Comparison of ENCODE assay signal across 21 mouse cellular contexts in genomic region chr11:65740811-65741210, GRCm38 (mm10). TPM values are rescaled to one million over a fixed set of nuclear protein-coding genes. Genes with fewer than 3 reads are reported as not detected.
DNase-seq lines count a peak whose midpoint lies in the region; ATAC-seq and TF ChIP-seq lines count a peak whose summit lies in the region.
"Had no signal": no experiment of that assay in that cellular context is flagged by ENCODE, and none has a peak within 500 bp of the region (broad histone marks: within the 10 kb centered on the region; RNA-seq: fewer than 3 reads in every experiment).

No protein-coding gene starts in this region.

- no peaks in the 10 kb centered on the region for H3K27me3 ChIP-seq in liver, embryonic 13.5 days
- no peaks in the 10 kb centered on the region for H3K27me3 ChIP-seq in liver, embryonic 11.5 days (replicated peaks; ENCODE audit: control insufficient read depth, insufficient read depth, low read length)
- no peaks in the 10 kb centered on the region for H3K27me3 ChIP-seq in MEL (ENCODE audit: control insufficient read depth in 1 of 2, insufficient read depth in 2 of 2, low read length in 2 of 2)
- H3K27me3 ChIP-seq: CH12.LX; embryonic facial prominence, embryonic 15.5 days; hindbrain, embryonic 15.5 days had no signal

- H3K27ac ChIP-seq in liver, embryonic 13.5 days, result peak overlapping the region; percentile 62; the same call in 1 of the 2 replicates
- no peak overlapping the region for H3K27ac ChIP-seq in liver, embryonic 11.5 days (ENCODE audit: low read depth, low read length)
- H3K27ac ChIP-seq in MEL (ENCODE audit: control insufficient read depth, low read depth, low read length), result peak overlapping the region; percentile 45; the same call in 1 of the 2 replicates
- H3K27ac ChIP-seq: embryonic facial prominence, embryonic 15.5 days; forebrain, embryonic 10.5 days; heart, embryonic 10.5 days; hindbrain, embryonic 15.5 days had no signal

- no peak overlapping the region for H3K9ac ChIP-seq in liver, embryonic 13.5 days
- H3K9ac ChIP-seq in liver, embryonic 11.5 days (ENCODE audit: low read depth, low read length), result no peak overlapping the region
- no peak overlapping the region for H3K9ac ChIP-seq in MEL (ENCODE audit: control insufficient read depth, low read depth, low read length, poor library complexity, severe bottlenecking)
- H3K9ac ChIP-seq: embryonic facial prominence, embryonic 15.5 days; hindbrain, embryonic 15.5 days had no signal

- no peaks in the 10 kb centered on the region for H3K79me2 ChIP-seq in MEL (ENCODE audit: control insufficient read depth, insufficient read depth, low read length, poor library complexity)

- no peak overlapping the region for H3K4me3 ChIP-seq in liver, embryonic 13.5 days (replicated peaks)
- no peak overlapping the region for H3K4me3 ChIP-seq in liver, embryonic 11.5 days (ENCODE audit: low read depth, low read length)
- no peak overlapping the region for H3K4me3 ChIP-seq in MEL (ENCODE audit: control insufficient read depth in 1 of 2, insufficient read depth in 1 of 2, low read depth in 2 of 2, low read length in 2 of 2)
- H3K4me3 ChIP-seq: embryonic facial prominence, embryonic 15.5 days; forebrain, embryonic 10.5 days; heart, embryonic 10.5 days; hindbrain, embryonic 15.5 days had no signal

- no peak for TF ChIP-seq CTCF in MEL (IDR thresholded peaks at IDR 0.05 in 2 of 3, conservative IDR thresholded peaks at IDR 0.05 in 1 of 3; ENCODE audit: control insufficient read depth in 1 of 3, insufficient read depth in 1 of 3, low read depth in 2 of 3, low read length in 3 of 3, poor library complexity in 1 of 3, severe bottlenecking in 1 of 3)

- no peak for DNase-seq in liver, embryonic 13.5 days
- DNase-seq in liver, embryonic 11.5 days (ENCODE audit: low spot score), result no peak
- DNase-seq in MEL (ENCODE audit: low read depth, low spot score), result no peak
- peak; percentile 17 for DNase-seq in NIH3T3 (ENCODE audit: low read depth)
- DNase-seq in thymus, postnatal 0 days (ENCODE audit: low spot score), result no peak
- DNase-seq in left cerebral cortex, postnatal 36 days (ENCODE audit: low spot score in 2 of 2), result no peak
- DNase-seq: adrenal gland, postnatal 14 days; cerebellum, adult 18-20 months; cerebellum, adult 9-11 months; cerebellum, postnatal 36 days; gastrocnemius, postnatal 36 days; heart, adult 18-20 months; heart, postnatal 14 days had no signal

- 85% methylated on average over 5 of the region's 5 CpGs for WGBS in liver, embryonic 13.5 days (ENCODE audit: insufficient replicate concordance)
- 91% methylated on average over 5 of the region's 5 CpGs for WGBS in liver, embryonic 11.5 days

- no peak for TF ChIP-seq EP300 in MEL (IDR thresholded peaks at IDR 0.05; ENCODE audit: low read depth in 1 of 2, low read length in 2 of 2)

- H3K4me2 ChIP-seq in liver, embryonic 13.5 days, result no peak overlapping the region
- no peak overlapping the region for H3K4me2 ChIP-seq in liver, embryonic 11.5 days
- H3K4me2 ChIP-seq: embryonic facial prominence, embryonic 15.5 days; hindbrain, embryonic 15.5 days had no signal

- no peak for ATAC-seq in liver, embryonic 13.5 days (ENCODE audit: low read depth)
- no peak for ATAC-seq in liver, embryonic 11.5 days (replicated peaks; ENCODE audit: low FRiP score)
- ATAC-seq in hematopoietic stem cell, adult 5-6 weeks (replicated peaks in 1 of 2; ENCODE audit: insufficient read depth in 1 of 2, low FRiP score in 2 of 2, low TSS enrichment in 1 of 2, low read depth in 1 of 2, poor library complexity in 2 of 2, severe bottlenecking in 2 of 2), result peak; percentile 10 to 30; a peak in 1 of 4 replicates
- ATAC-seq: forebrain, embryonic 14.5 days; inflammation-experienced regulatory T-cells, adult 6 months had no signal

- TF ChIP-seq RAD21 in MEL (IDR thresholded peaks at IDR 0.05; ENCODE audit: low read depth, low read length), result no peak

- no peak for TF ChIP-seq POLR2A in MEL (IDR thresholded peaks at IDR 0.05; ENCODE audit: control insufficient read depth in 1 of 2, insufficient read depth in 1 of 2, low read depth in 1 of 2, low read length in 2 of 2, poor library complexity in 1 of 2)

- no peaks in the 10 kb centered on the region for H3K9me3 ChIP-seq in liver, embryonic 13.5 days (replicated peaks)
- no peaks in the 10 kb centered on the region for H3K9me3 ChIP-seq in liver, embryonic 11.5 days (ENCODE audit: control insufficient read depth, low read length)
- H3K9me3 ChIP-seq in MEL (replicated peaks; ENCODE audit: insufficient read depth, low read length), result no peaks in the 10 kb centered on the region
- H3K9me3 ChIP-seq: embryonic facial prominence, embryonic 15.5 days; forebrain, embryonic 10.5 days; heart, embryonic 10.5 days; hindbrain, embryonic 15.5 days had no signal

- peaks cover 40% of the 10 kb centered on the region for H3K4me1 ChIP-seq in liver, embryonic 13.5 days (replicated peaks)
- H3K4me1 ChIP-seq in liver, embryonic 11.5 days (replicated peaks; ENCODE audit: control insufficient read depth, insufficient read depth, low read length), result peaks cover 16% of the 10 kb centered on the region
- peaks cover 16 to 23% of the 10 kb centered on the region in 2 experiments for H3K4me1 ChIP-seq in MEL (ENCODE audit: control insufficient read depth in 1 of 2, insufficient read depth in 2 of 2, low read length in 2 of 2)
- H3K4me1 ChIP-seq: embryonic facial prominence, embryonic 15.5 days had no signal

- intact Hi-C loops in left cerebral cortex, postnatal 36 days (cut with DNase I), result no loop called here

- peaks cover 6% of the 10 kb centered on the region for H3K36me3 ChIP-seq in liver, embryonic 13.5 days
- H3K36me3 ChIP-seq in liver, embryonic 11.5 days (ENCODE audit: control insufficient read depth, insufficient read depth, low read length), result no peaks in the 10 kb centered on the region
- peaks cover 0 to 39% of the 10 kb centered on the region in 2 experiments; a peak in 3 of 4 replicates for H3K36me3 ChIP-seq in MEL (ENCODE audit: control insufficient read depth in 1 of 2, insufficient read depth in 2 of 2, low read length in 2 of 2)
- H3K36me3 ChIP-seq: embryonic facial prominence, embryonic 15.5 days; heart, embryonic 10.5 days; hindbrain, embryonic 15.5 days had no signal

TF ChIP-seq in MEL, 35 proteins besides CTCF, POLR2A, EP300 and RAD21:
- TF ChIP-seq USF1 (IDR thresholded peaks at IDR 0.05; ENCODE audit: low read depth, low read length) (0 out of 2 replicates have a peak, but pooled peaks have one; percentile 12), SIN3A (IDR thresholded peaks at IDR 0.05; ENCODE audit: low read length) (no peak)
TF ChIP-seq in MEL: peak in this region for 1.

RNA-seq across cellular contexts. Expression of gene Map2k4, which starts 47.3 kb away (rescaled TPM):
- polyA plus RNA-seq in liver, embryonic 13.5 days (2015; fragmentation: Nextera tagmentation; extraction: Ambion mirVana), result 35.3 and 42.9 TPM in 2 replicates
- polyA plus RNA-seq in liver, embryonic 11.5 days (2014; fragmentation: Nextera tagmentation; extraction: Ambion mirVana), result 63.7 and 69.9 TPM in 2 replicates
- total RNA-seq in MEL (2012; rRNA removed), result 20.0 and 24.5 TPM in 2 replicates
- 10 to 100 TPM; 21.8 to 70.7 TPM for polyA plus RNA-seq in MEL (2012; ENCODE audit: insufficient read depth in 1 of 2, insufficient read length in 2 of 2, low read depth in 1 of 2, low replicate concordance in 2 of 2, missing spikeins in 1 of 2)
- 34.3 and 37.6 TPM in 2 replicates for total RNA-seq in hematopoietic stem cell, adult 5-6 weeks (2017)
- polyA plus RNA-seq in thymus, postnatal 0 days (2015; fragmentation: Nextera tagmentation; extraction: Ambion mirVana), result 36.6 and 44.0 TPM in 2 replicates
- total RNA-seq in left cerebral cortex, postnatal 36 days (2021), result 100 to 1,000 TPM; 181 to 189 TPM

Comparison
In these comparisons a context has a peak if more than half of its experiments do, and no peak if none do; other contexts are left out.
1. ATAC-seq: peak in hematopoietic stem cell, adult 5-6 weeks (2 of 2); none in liver, embryonic 13.5 days (single experiment) and liver, embryonic 11.5 days (single experiment).